Mouse (Mus musculus) retina, embryonic 14.5 days (tissue): ENCODE measurements at regions not wholly inside any gene's neighbourhood (a gene's known extent, or its start where the extent isn't known, plus 50 kb on each side); places are given as distances from the start of the nearest gene placed in this dataset.
A peak's percentile ranks its signal among the peaks of the same experiment; 100 is the strongest.

ENCODE experiments used
- DNase-seq: peaks from one replicate; pipeline ENCODE4 v3.0.0-alpha.2; 2015; ENCODE audit warnings: low spot score

GRCm38 (mm10) chr6:100390258-100390910 lies 103.1 kb upstream of the Rybp start:
- no peak for DNase-seq

GRCm38 (mm10) chr6:100387042-100387441 lies 99.8 kb upstream of the Rybp start:
- DNase-seq: no peak

GRCm38 (mm10) chr6:100385640-100386039 lies 98.4 kb upstream of the Rybp start:
- no peak for DNase-seq

GRCm38 (mm10) chr6:100381046-100381445 lies 93.8 kb upstream of the Rybp start:
- no peak for DNase-seq

GRCm38 (mm10) chr6:100380536-100380935 lies 93.3 kb upstream of the Rybp start:
- peak; percentile 29 for DNase-seq

GRCm38 (mm10) chr6:100379792-100380191 lies 92.5 kb upstream of the Rybp start:
- no peak for DNase-seq

GRCm38 (mm10) chr6:100378533-100378874 lies 91.2 kb upstream of the Rybp start:
- DNase-seq: no peak

GRCm38 (mm10) chr6:100377828-100378532 lies 90.7 kb upstream of the Rybp start:
- DNase-seq: no peak

- DNase-seq: peak; percentile 50
Measured at GRCm38 (mm10) chr6:100376656-100377055, 89.4 kb upstream of the Rybp start.

GRCm38 (mm10) chr6:100370828-100371227 lies 83.5 kb upstream of the Rybp start:
- DNase-seq: no peak

GRCm38 (mm10) chr6:100370358-100370757 lies 83.1 kb upstream of the Rybp start:
- DNase-seq: no peak

GRCm38 (mm10) chr6:100366231-100366630 lies 78.9 kb upstream of the Rybp start:
- no peak for DNase-seq

GRCm38 (mm10) chr6:100365791-100366190 lies 78.5 kb upstream of the Rybp start:
- DNase-seq: no peak

- DNase-seq: no peak
Measured at GRCm38 (mm10) chr6:100363683-100364082, 76.4 kb upstream of the Rybp start.

- DNase-seq: no peak
Measured at GRCm38 (mm10) chr6:100356617-100357399, 69.5 kb upstream of the Rybp start.

GRCm38 (mm10) chr6:100355858-100356257 lies 68.6 kb upstream of the Rybp start:
- no peak for DNase-seq

GRCm38 (mm10) chr6:100347481-100347880 lies 60.2 kb upstream of the Rybp start:
- no peak for DNase-seq

GRCm38 (mm10) chr6:100345073-100345472 lies 57.8 kb upstream of the Rybp start:
- DNase-seq: no peak

GRCm38 (mm10) chr6:100341305-100342290 lies 54.3 kb upstream of the Rybp start:
- peak; percentile 22 for DNase-seq

- DNase-seq: no peak
Measured at GRCm38 (mm10) chr6:100338291-100338690, 51.0 kb upstream of the Rybp start.
